Mouse (Mus musculus) E14TG2a.4 (cell line): ENCODE results near the gene Trmt10b.

Experiments
- H3K27me3 ChIP-seq: 2 replicates; pipeline ENCODE4 v1.6.1; 2014; ENCODE audit warnings: low read length, control low read depth; ENCODE audit not compliant: insufficient read depth
- H3K36me3 ChIP-seq: 2 replicates; pipeline ENCODE4 v1.6.1; 2014; ENCODE audit warnings: low read length, control low read depth; ENCODE audit not compliant: insufficient read depth
- H3K4me1 ChIP-seq: replicated peaks from 2 replicates; pipeline ENCODE4 v1.6.1; 2014; ENCODE audit warnings: low read depth, low read length, control low read depth
- H3K4me3 ChIP-seq: replicated peaks from 2 replicates; pipeline ENCODE4 v1.5.1; 2014; ENCODE audit warnings: mild to moderate bottlenecking, low read length
- H3K9me3 ChIP-seq: 2 replicates; pipeline ENCODE4 v1.6.1; 2014; ENCODE audit warnings: low read length, control low read depth
- CTCF ChIP-seq: conservative IDR thresholded peaks from 2 replicates; pipeline ENCODE4 v1.5.1; 2014; ENCODE audit warnings: low read length
- NANOG ChIP-seq: IDR thresholded peaks from 2 replicates; pipeline ENCODE4 v1.6.1; 2014; ENCODE audit warnings: borderline replicate concordance, low read length, mixed read lengths
- POU5F1 ChIP-seq: IDR thresholded peaks from 2 replicates; pipeline ENCODE4 v1.6.1; 2014; ENCODE audit warnings: low read length, borderline replicate concordance

Gene Trmt10b

GRCm38 (mm10) chr4:45320159-45320816, 23.4 kb downstream of the Trmt10b start:
- Histone ChIP-seq H3K36me3 (peaks cover 38% of the 10 kb centered on the region), H3K9me3 (peaks cover 10% of the 10 kb centered on the region; the same call in 1 of the 2 replicates), H3K4me1 (peaks cover 32% of the 10 kb centered on the region), H3K27me3 (peaks cover 18% of the 10 kb centered on the region), H3K4me3 (peak overlapping the region; percentile 90)
- TF ChIP-seq POU5F1 (no peak), CTCF (no peak), NANOG (no peak)

- Histone ChIP-seq H3K9me3 (peaks cover 11% of the 10 kb centered on the region; the same call in 1 of the 2 replicates), H3K27me3 (peaks cover 8% of the 10 kb centered on the region), H3K36me3 (no peaks in the 10 kb centered on the region), H3K4me1 (0 out of 2 replicates have a peak, but pooled peaks cover 5% of the 10 kb centered on the region), H3K4me3 (no peak overlapping the region)
- TF ChIP-seq POU5F1 (no peak), NANOG (no peak), CTCF (no peak)
Observed at GRCm38 (mm10) chr4:45331139-45331538, 34.2 kb downstream of the Trmt10b start.

- Histone ChIP-seq H3K4me3 (no peak overlapping the region), H3K27me3 (peaks cover 6% of the 10 kb centered on the region), H3K9me3 (peaks cover 11% of the 10 kb centered on the region; the same call in 1 of the 2 replicates), H3K4me1 (0 out of 2 replicates have a peak, but pooled peaks cover 5% of the 10 kb centered on the region), H3K36me3 (no peaks in the 10 kb centered on the region)
- no peak for TF ChIP-seq NANOG
- no peak for TF ChIP-seq POU5F1
- no peak for TF ChIP-seq CTCF
Observed at GRCm38 (mm10) chr4:45332466-45332865, 35.5 kb downstream of the Trmt10b start.

GRCm38 (mm10) chr4:45341226-45341625, 44.3 kb downstream of the Trmt10b start:
- H3K27me3 ChIP-seq, result peaks cover 4% of the 10 kb centered on the region; the same call in 1 of the 2 replicates
- H3K4me3 ChIP-seq, result peak overlapping the region; percentile 92
- no peak for TF ChIP-seq CTCF
- peaks cover 19% of the 10 kb centered on the region for H3K4me1 ChIP-seq
- 0 out of 2 replicates have a peak, but pooled peaks cover 8% of the 10 kb centered on the region for H3K36me3 ChIP-seq
- no peaks in the 10 kb centered on the region for H3K9me3 ChIP-seq

GRCm38 (mm10) chr4:45341669-45342249, 44.8 kb downstream of the Trmt10b start, which contains the start of gene Dcaf10:
Dcaf10 (plus strand) TSS chr4:45342101.
- Histone ChIP-seq H3K4me3 (peak within 1 kb of the TSS; percentile 92), H3K4me1 (peaks cover 20% of the 10 kb centered on the region), H3K27me3 (peaks cover 4% of the 10 kb centered on the region; the same call in 1 of the 2 replicates), H3K36me3 (0 out of 2 replicates have a peak, but pooled peaks cover 8% of the 10 kb centered on the region), H3K9me3 (no peaks in the 10 kb centered on the region)
- TF ChIP-seq CTCF, result no peak
- peak; percentile 48; the same call in 1 of the 2 replicates for TF ChIP-seq POU5F1
- TF ChIP-seq NANOG, result no peak

- Histone ChIP-seq H3K9me3 (no peaks in the 10 kb centered on the region), H3K27me3 (peaks cover 4% of the 10 kb centered on the region; the same call in 1 of the 2 replicates), H3K4me3 (peak within 1 kb of the TSS; percentile 92), H3K4me1 (peaks cover 20% of the 10 kb centered on the region), H3K36me3 (peaks cover 14% of the 10 kb centered on the region; the same call in 1 of the 2 replicates)
- TF ChIP-seq NANOG, result no peak
- no peak for TF ChIP-seq CTCF
Observed at GRCm38 (mm10) chr4:45342286-45343155, 45.6 kb downstream of the Trmt10b start, which contains the start of gene Exosc3. Exosc3 (minus strand) TSS chr4:45342732.

GRCm38 (mm10) chr4:45356653-45357052, 59.7 kb downstream of the Trmt10b start:
- peaks cover 5% of the 10 kb centered on the region for H3K4me1 ChIP-seq
- no peaks in the 10 kb centered on the region for H3K27me3 ChIP-seq
- no peaks in the 10 kb centered on the region for H3K9me3 ChIP-seq
- TF ChIP-seq NANOG (no peak), CTCF (no peak), POU5F1 (no peak)
- no peak overlapping the region for H3K4me3 ChIP-seq
- 0 out of 2 replicates have a peak, but pooled peaks cover 8% of the 10 kb centered on the region for H3K36me3 ChIP-seq
